Mouse (Mus musculus) adrenal gland, postnatal 36 days (tissue): ENCODE results near the gene Cdh18. TPM values are rescaled to one million over a fixed set of nuclear protein-coding genes. Genes with fewer than 3 reads are reported as not detected.
A peak's percentile ranks its signal among the peaks of the same experiment; 100 is the strongest.

Experiments used
- DNase-seq, 2 experiments: peaks; one replicate each; pipeline ENCODE4 v3.0.0; 2021; ENCODE audit warnings: mixed read lengths in 1 of 2
- total RNA-seq, 2 experiments: library from RNA; stranded (reverse); gene quantifications; 2 replicates each; pipeline ENCODE4 v1.2.3; 2021

The Cdh18 gene
- total RNA-seq, 2 experiments from 2014 or later = 0.99 to 1.5 TPM

DNA sequence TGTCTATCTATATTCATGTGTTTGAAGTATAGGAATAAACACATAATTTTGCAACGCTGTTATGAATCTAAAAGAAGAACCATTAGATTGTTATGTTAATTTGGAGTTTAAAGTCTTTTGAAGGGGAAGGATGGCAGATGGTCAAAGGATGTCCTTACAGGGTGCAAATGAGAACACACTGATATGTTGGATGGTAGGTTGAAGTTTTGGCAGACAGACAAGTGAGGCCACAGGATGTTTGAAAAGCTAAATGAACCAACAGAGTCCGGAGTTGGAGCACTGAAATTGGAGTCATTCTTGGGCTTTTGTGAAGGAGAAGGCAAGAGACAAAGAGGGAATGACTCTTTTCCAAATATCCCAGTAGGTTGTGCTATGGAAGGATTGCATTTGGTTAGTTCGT is 908.6 kb downstream of the Cdh18 start:
- no peak for DNase-seq

DNA sequence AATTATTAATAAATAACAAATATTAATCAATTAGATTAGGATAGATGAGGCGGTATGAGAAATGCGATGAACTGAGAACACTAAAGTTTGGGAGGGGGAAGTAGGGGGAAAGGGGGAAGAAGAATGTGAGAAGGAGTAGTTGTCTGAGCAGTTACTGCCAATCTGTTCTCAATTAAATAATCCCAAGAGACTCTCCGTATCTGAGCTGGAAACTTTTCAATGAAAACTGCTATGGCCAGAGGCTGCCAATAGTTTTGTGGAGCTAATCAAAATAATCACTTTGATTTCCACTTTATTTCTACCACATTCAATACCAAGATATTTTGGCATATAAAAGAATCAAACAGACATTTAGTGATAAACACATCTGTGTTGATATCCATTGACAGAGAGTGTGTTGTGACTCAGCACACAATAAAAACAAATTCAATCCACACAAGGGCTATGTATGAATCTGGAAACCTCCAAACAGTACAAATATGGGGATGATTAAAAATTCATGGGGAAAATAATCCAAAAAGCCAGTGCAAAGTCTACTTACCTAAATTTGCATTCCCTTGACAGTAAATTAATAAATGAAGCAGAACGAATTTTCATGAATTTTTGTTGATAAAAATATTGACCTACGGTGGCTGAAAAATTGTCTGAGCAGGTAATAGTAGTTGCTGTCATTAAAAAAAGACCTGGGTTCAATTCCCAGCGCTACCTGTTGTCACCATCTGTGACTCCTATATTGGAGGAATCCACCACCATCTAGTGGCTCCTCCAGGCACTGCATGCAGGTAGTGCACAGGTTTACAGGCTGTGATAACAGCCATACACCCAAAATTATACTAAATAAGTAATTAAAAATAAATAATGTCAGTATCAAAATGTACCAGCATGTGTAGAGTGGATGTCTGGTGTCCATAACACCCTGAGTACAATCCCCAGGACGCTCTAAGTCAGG is 922.0 kb downstream of the Cdh18 start:
- DNase-seq = no peak

- peak in 1 of 2 experiments; percentile 12 for DNase-seq
These were observed 937.5 kb downstream of the Cdh18 start for GRCm38 (mm10) chr15:23486306-23486705.

DNA sequence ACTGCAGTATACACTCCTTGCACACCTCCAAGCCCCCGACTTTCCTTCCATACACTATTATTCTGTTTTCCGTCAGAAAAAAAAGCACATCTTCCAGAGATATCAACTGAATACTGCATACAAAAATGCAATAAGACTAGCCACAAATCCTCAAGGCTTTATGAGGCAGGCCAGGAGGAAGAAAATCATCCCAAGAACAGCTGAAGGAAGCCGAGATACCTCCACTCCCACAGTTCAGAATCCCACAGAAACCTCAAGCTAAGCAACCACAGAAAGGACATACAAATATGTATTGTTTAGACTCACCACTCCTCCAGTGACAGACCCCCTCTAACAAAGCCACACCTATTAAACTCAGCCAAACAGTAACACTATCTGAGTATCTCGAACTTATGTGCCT is 957.7 kb downstream of the Cdh18 start:
- no peak for DNase-seq

DNA sequence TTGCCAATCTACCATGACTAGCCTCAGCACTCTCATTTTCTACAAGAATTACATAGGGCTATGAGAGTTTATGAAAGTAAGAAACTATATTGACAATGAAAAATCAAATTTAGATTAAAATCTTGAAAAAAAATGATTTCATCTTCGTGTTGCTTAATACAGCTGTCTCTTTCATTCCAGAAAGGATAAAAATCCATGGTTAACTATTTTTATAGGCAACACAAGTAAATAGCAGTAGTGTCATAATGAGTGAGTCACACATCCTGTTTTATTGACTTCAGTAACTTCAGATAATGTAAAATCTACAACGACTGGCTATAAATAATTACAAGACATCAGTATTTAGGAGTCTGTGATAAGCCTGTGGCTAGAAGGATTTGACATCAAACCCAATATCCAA is 960.9 kb downstream of the Cdh18 start:
- no peak for DNase-seq

- DNase-seq = no peak
These were observed 967.0 kb downstream of the Cdh18 start for GRCm38 (mm10) chr15:23515786-23516185.

DNA sequence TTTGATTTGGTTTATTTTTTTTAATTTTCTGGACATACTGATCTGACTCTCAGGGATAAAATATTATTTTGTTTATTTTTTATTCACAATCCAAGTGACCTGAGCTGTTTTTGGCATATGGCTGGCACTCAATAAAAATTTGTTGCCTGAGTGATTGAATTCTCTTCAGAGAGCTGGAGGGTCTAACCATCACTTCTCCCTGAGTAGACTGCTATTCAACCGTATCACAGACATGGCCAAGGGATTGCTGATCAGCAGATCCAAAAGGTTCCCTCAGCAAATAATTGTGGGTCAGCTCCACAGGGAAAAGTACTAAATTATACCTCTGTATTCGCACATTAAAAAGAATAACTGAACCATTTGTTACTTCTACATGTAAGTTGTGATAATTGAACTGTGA is 969.3 kb downstream of the Cdh18 start:
- no peak for DNase-seq
